ENCODE assay signal across 33 mouse cellular contexts in the genomic region with DNA sequence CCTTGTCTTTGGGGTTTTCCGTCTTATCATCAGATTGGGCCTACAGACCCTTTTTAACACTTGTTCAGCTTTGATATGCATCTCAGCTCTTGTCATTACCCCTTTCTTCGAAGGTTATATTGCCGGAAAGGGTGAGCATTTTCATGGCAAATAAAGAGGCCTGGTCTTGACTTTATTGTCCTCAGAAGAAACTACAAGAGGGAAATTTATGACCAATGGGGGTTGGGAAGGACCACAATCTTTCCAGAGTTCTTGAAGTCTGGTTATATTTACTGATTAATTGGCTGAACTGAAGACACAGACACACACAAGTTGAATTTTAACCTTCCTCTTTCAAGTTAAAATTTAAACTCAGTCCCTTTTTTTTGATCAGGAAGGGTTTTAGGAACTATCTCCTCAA. TPM values are rescaled to one million over a fixed set of nuclear protein-coding genes. Genes with fewer than 3 reads are reported as not detected.
A peak's percentile ranks its signal among the peaks of the same experiment; 100 is the strongest.
DNase-seq lines count a peak whose midpoint lies in the region; ATAC-seq and TF ChIP-seq lines count a peak whose summit lies in the region.
"Had no signal": no experiment of that assay in that cellular context is flagged by ENCODE, and none has a peak within 500 bp of the region (broad histone marks: within the 10 kb centered on the region; RNA-seq: fewer than 3 reads in every experiment).

No protein-coding gene starts in this region.

- H3K4me2 ChIP-seq in liver, postnatal 0 days (ENCODE audit: low read depth, low read length) = no peak overlapping the region
- H3K4me2 ChIP-seq in intestine, embryonic 16.5 days (ENCODE audit: low read depth, low read length) = no peak overlapping the region
- H3K4me2 ChIP-seq: embryonic facial prominence, embryonic 13.5 days; embryonic facial prominence, embryonic 15.5 days; forebrain, embryonic 12.5 days had no signal

- TF ChIP-seq CTCF in kidney, adult 2 months (conservative IDR thresholded peaks at IDR 0.05; ENCODE audit: insufficient read depth, insufficient read length, low read depth, low read length) = no peak
- no peak for TF ChIP-seq CTCF in liver, adult 2 months (IDR thresholded peaks at IDR 0.05; ENCODE audit: low read depth, low read length)
- no peak for TF ChIP-seq CTCF in liver, postnatal 0 days (IDR thresholded peaks at IDR 0.05; ENCODE audit: low read depth)

- no peak for TF ChIP-seq POLR2A in kidney, adult 2 months (IDR thresholded peaks at IDR 0.05; ENCODE audit: low read depth, low read length)
- TF ChIP-seq POLR2A in liver, adult 2 months (IDR thresholded peaks at IDR 0.05; ENCODE audit: extremely low read depth, insufficient read depth, low read length) = no peak

- no peaks in the 10 kb centered on the region for H3K9me3 ChIP-seq in liver, postnatal 0 days (ENCODE audit: low read length)
- H3K9me3 ChIP-seq in intestine, embryonic 16.5 days (ENCODE audit: control insufficient read depth, low read length) = no peaks in the 10 kb centered on the region
- H3K9me3 ChIP-seq: embryonic facial prominence, embryonic 13.5 days; embryonic facial prominence, embryonic 15.5 days; forebrain, embryonic 10.5 days; forebrain, embryonic 12.5 days; G1E had no signal

- no peaks in the 10 kb centered on the region for H3K27me3 ChIP-seq in kidney, adult 2 months (replicated peaks; ENCODE audit: control insufficient read depth, insufficient read depth, low read length)
- no peaks in the 10 kb centered on the region; the same call in 1 of the 2 replicates for H3K27me3 ChIP-seq in liver, adult 2 months (ENCODE audit: control insufficient read depth, insufficient read depth, low read length)
- H3K27me3 ChIP-seq in liver, postnatal 0 days (ENCODE audit: insufficient read depth, low read length) = peaks cover 35% of the 10 kb centered on the region
- peaks cover 24% of the 10 kb centered on the region for H3K27me3 ChIP-seq in intestine, embryonic 16.5 days (replicated peaks; ENCODE audit: control insufficient read depth, insufficient read depth, low read length)
- H3K27me3 ChIP-seq: CH12.LX had no signal

- H3K79me2 ChIP-seq in liver, adult 2 months (ENCODE audit: control insufficient read depth, insufficient read depth, low read length) = no peaks in the 10 kb centered on the region

- no peaks in the 10 kb centered on the region for H3K36me3 ChIP-seq in kidney, adult 2 months (ENCODE audit: control insufficient read depth, insufficient read depth, low read length)
- H3K36me3 ChIP-seq in liver, adult 2 months (ENCODE audit: control insufficient read depth, insufficient read depth, low read length) = no peaks in the 10 kb centered on the region
- H3K36me3 ChIP-seq in liver, postnatal 0 days (replicated peaks; ENCODE audit: insufficient read depth, low read length) = no peaks in the 10 kb centered on the region
- no peaks in the 10 kb centered on the region for H3K36me3 ChIP-seq in intestine, embryonic 16.5 days (ENCODE audit: control insufficient read depth, insufficient read depth, low read length)
- H3K36me3 ChIP-seq: embryonic facial prominence, embryonic 13.5 days; embryonic facial prominence, embryonic 15.5 days; forebrain, embryonic 10.5 days; forebrain, embryonic 12.5 days; G1E had no signal

- ATAC-seq in liver, postnatal 0 days = no peak
- ATAC-seq in intestine, embryonic 16.5 days = peak; percentile 68
- ATAC-seq: activated CD4-positive, CD25-positive, alpha-beta regulatory T cell, adult 4 months; CD4-positive, CD25-positive, alpha-beta regulatory T cell, adult 4 months; forebrain, embryonic 14.5 days; forebrain, embryonic 16.5 days; Patski had no signal

- H3K27ac ChIP-seq in kidney, adult 2 months (ENCODE audit: insufficient read depth, low read depth, low read length) = no peak overlapping the region
- H3K27ac ChIP-seq in liver, adult 2 months (replicated peaks; ENCODE audit: insufficient read depth, low read depth, low read length) = no peak overlapping the region
- H3K27ac ChIP-seq in liver, postnatal 0 days (ENCODE audit: low read depth) = no peak overlapping the region
- no peak overlapping the region for H3K27ac ChIP-seq in intestine, embryonic 16.5 days (ENCODE audit: low read length)
- H3K27ac ChIP-seq: embryonic facial prominence, embryonic 13.5 days; embryonic facial prominence, embryonic 15.5 days; forebrain, embryonic 10.5 days; forebrain, embryonic 12.5 days had no signal

- 51% methylated on average over 3 of the region's 3 CpGs for WGBS in kidney, adult 2 months
- 62% methylated on average over 3 of the region's 3 CpGs for WGBS in liver, adult 2 months
- 54% methylated on average over 3 of the region's 3 CpGs for WGBS in liver, postnatal 0 days (ENCODE audit: insufficient replicate concordance)
- WGBS in intestine, embryonic 16.5 days = 44% methylated on average over 3 of the region's 3 CpGs

- no peak overlapping the region for H3K4me3 ChIP-seq in kidney, adult 2 months (ENCODE audit: insufficient read depth, low read depth, low read length)
- H3K4me3 ChIP-seq in liver, adult 2 months (ENCODE audit: insufficient read depth, low read depth, low read length) = no peak overlapping the region
- no peak overlapping the region for H3K4me3 ChIP-seq in liver, postnatal 0 days (ENCODE audit: low read depth, low read length)
- H3K4me3 ChIP-seq in intestine, embryonic 16.5 days (ENCODE audit: low read length) = no peak overlapping the region
- H3K4me3 ChIP-seq: embryonic facial prominence, embryonic 13.5 days; embryonic facial prominence, embryonic 15.5 days; erythroblast, embryonic 14.5 days; forebrain, embryonic 10.5 days; forebrain, embryonic 12.5 days had no signal

- no peak for TF ChIP-seq EP300 in liver, postnatal 0 days (IDR thresholded peaks at IDR 0.05; ENCODE audit: low read depth)

- no peaks in the 10 kb centered on the region for H3K4me1 ChIP-seq in kidney, adult 2 months (ENCODE audit: control insufficient read depth, insufficient read depth, low read length)
- H3K4me1 ChIP-seq in liver, adult 2 months (ENCODE audit: control insufficient read depth, insufficient read depth, low read length) = peaks cover 1% of the 10 kb centered on the region; the same call in 1 of the 2 replicates
- no peaks in the 10 kb centered on the region for H3K4me1 ChIP-seq in liver, postnatal 0 days (ENCODE audit: insufficient read depth)
- no peaks in the 10 kb centered on the region for H3K4me1 ChIP-seq in intestine, embryonic 16.5 days (ENCODE audit: control insufficient read depth, insufficient read depth, low read length)
- H3K4me1 ChIP-seq: embryonic facial prominence, embryonic 13.5 days; embryonic facial prominence, embryonic 15.5 days; forebrain, embryonic 12.5 days had no signal

- peak; percentile 37 for DNase-seq in kidney, adult 2 months
- no peak for DNase-seq in kidney, adult 11 months
- DNase-seq in liver, adult 2 months (ENCODE audit: extremely low read depth, low read depth, low spot score) = peak; percentile 73
- DNase-seq in liver, postnatal 0 days = no peak
- DNase-seq in adrenal gland, postnatal 25 days = no peak
- DNase-seq: adrenal gland, adult 8-10 months; adrenal gland, postnatal 14 days; cerebellum, adult 11 months; cerebellum, adult 18-20 months; cerebellum, adult 8-10 months; cerebellum, adult 9-11 months; cerebellum, postnatal 14 days; cerebellum, postnatal 36 days; embryo, embryonic 11 days had no signal

- no peak overlapping the region for H3K9ac ChIP-seq in liver, adult 2 months (ENCODE audit: low read depth, low read length)
- H3K9ac ChIP-seq in liver, postnatal 0 days (replicated peaks) = no peak overlapping the region
- no peak overlapping the region for H3K9ac ChIP-seq in intestine, embryonic 16.5 days (ENCODE audit: low read depth, low read length)
- H3K9ac ChIP-seq: embryonic facial prominence, embryonic 13.5 days; embryonic facial prominence, embryonic 15.5 days; forebrain, embryonic 12.5 days had no signal

RNA-seq across cellular contexts. Expression of gene Cdx4, which starts 4.7 kb away (rescaled TPM):
- 0.09 and 0.10 TPM in 2 replicates for polyA plus RNA-seq in kidney, adult 2 months (2012; rRNA removed)
- 0.09 and 0.27 TPM in 2 replicates for total RNA-seq in liver, adult 2 months (2014; rRNA removed)
- polyA plus RNA-seq in liver, adult 2 months (2012; rRNA removed) = 0.05 and 0.25 TPM in 2 replicates
- polyA plus RNA-seq in liver, postnatal 0 days (2015; fragmentation: Nextera tagmentation; extraction: Ambion mirVana) = not detected in 2 replicates
- polyA plus RNA-seq in intestine, embryonic 16.5 days (2015; fragmentation: Nextera tagmentation; extraction: Ambion mirVana) = not detected in 2 replicates
- total RNA-seq in adrenal gland, postnatal 25 days (2021) = not detected in 2 replicates
- total RNA-seq: adrenal gland, adult 18-20 months; adrenal gland, adult 8-10 months; adrenal gland, postnatal 14 days; adrenal gland, postnatal 4 days; CH12.LX; common myeloid progenitor, adult 5-6 weeks; G1E had no signal
- polyA plus RNA-seq: activated CD4-positive, CD25-positive, alpha-beta regulatory T cell, adult 4 months; brain, embryonic 14.5 days; C2C12; CD4-positive, CD25-positive, alpha-beta regulatory T cell, adult 4 months; embryonic facial prominence, embryonic 11.5 days; embryonic facial prominence, embryonic 13.5 days; embryonic facial prominence, embryonic 15.5 days; erythroblast, embryonic 14.5 days; forebrain, embryonic 10.5 days; forebrain, embryonic 12.5 days; forebrain, embryonic 14.5 days; forebrain, embryonic 16.5 days; G1E; Patski had no signal

RNA-seq across cellular contexts. Expression of gene Chic1, which starts 30.4 kb away (rescaled TPM):
- 0.91 and 1.5 TPM in 2 replicates for polyA plus RNA-seq in kidney, adult 2 months (2012; rRNA removed)
- 4.6 and 6.3 TPM in 2 replicates for total RNA-seq in liver, adult 2 months (2014; rRNA removed)
- 0.70 and 0.97 TPM in 2 replicates for polyA plus RNA-seq in liver, adult 2 months (2012; rRNA removed)
- 0.08 and 0.20 TPM in 2 replicates for polyA plus RNA-seq in liver, postnatal 0 days (2015; fragmentation: Nextera tagmentation; extraction: Ambion mirVana)
- 4.5 and 4.7 TPM in 2 replicates for polyA plus RNA-seq in intestine, embryonic 16.5 days (2015; fragmentation: Nextera tagmentation; extraction: Ambion mirVana)
- total RNA-seq in adrenal gland, postnatal 25 days (2021) = 6.1 and 6.9 TPM in 2 replicates
- total RNA-seq: CH12.LX had no signal
- polyA plus RNA-seq: erythroblast, embryonic 14.5 days; G1E had no signal

Comparison
In these comparisons a context has a peak if more than half of its experiments do, and no peak if none do; other contexts are left out.
1. DNase-seq: peak in kidney, adult 2 months (single experiment) and liver, adult 2 months (single experiment); none in kidney, adult 11 months (single experiment), liver, postnatal 0 days (single experiment) and adrenal gland, postnatal 25 days (single experiment).